Mouse (Mus musculus) heart, adult 9 months (tissue): Measurements from ENCODE around the gene Neu1.
"Not testable (repeated sequence)": the region's sequence is repeated elsewhere in the genome, so short reads cannot be mapped to it uniquely, and the experiment has no call there.

Experiments used
- DNase-seq, 2 experiments: peaks; one replicate each; pipeline ENCODE4 v3.0.0; 2022; ENCODE audit warnings: low spot score in 2 of 2

Gene Neu1

DNA sequence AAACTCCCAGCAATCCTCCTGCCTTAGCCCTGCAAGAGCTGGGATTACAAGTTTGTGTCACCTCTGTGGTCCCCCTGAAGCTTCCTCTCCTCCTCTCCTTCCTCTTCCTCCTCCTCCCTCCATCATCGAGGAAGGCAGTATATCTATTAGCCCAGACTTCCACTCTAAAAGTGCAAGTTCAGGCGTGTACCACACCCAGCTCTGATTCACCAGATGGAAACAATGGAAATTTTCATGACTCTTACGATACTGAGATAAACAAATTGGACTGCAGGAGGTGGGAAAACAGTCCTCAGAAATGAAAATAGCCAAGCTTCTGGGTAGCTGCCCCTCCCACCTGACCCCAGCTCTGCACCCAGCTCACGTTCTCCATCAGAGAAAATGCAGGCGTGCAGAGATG lies 34.6 kb downstream of the Neu1 start:
- DNase-seq, result peak in 1 of 2 experiments; percentile 41

DNA sequence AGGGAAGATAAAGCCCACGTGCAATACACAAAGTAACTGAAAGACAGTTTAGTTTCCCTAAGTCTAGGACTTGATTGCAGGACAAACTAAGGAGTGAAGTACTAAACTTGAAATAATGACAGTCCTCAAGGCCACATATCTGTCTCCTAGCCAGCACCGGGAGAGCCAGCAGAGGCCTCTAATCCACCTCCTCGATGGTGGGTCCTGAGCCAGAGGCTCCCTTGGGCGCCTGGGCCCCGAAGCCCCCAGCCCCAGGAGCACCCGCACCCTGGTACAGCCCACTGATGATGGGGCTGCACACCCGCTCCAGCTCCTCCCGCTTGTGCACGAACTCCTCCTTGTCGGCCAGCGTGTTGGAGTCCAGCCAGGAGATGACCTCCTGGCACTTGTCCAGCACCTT lies 38.8 kb downstream of the Neu1 start, which contains the start of gene Gm20481:
Gene Gm20481, plus strand, starts transcription at position 91 of the 400 bp plus-strand sequence.
- DNase-seq, result not testable (repeated sequence)

DNA sequence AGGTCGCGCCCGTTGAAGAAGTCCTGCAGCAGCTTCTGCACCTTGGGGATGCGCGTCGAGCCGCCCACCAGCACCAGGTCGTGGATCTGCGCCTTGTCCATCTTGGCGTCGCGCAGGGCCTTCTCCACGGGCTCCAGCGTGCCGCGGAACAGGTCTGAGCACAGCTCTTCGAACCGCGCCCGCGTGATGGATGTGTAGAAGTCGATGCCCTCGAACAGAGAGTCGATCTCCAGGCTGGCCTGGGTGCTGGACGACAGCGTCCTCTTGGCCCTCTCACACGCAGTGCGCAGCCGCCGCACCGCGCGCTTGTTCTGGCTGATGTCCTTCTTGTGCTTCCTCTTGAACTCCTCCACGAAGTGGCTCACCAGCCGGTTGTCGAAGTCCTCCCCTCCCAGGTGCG lies 39.8 kb downstream of the Neu1 start:
- not testable (repeated sequence) for DNase-seq

DNA sequence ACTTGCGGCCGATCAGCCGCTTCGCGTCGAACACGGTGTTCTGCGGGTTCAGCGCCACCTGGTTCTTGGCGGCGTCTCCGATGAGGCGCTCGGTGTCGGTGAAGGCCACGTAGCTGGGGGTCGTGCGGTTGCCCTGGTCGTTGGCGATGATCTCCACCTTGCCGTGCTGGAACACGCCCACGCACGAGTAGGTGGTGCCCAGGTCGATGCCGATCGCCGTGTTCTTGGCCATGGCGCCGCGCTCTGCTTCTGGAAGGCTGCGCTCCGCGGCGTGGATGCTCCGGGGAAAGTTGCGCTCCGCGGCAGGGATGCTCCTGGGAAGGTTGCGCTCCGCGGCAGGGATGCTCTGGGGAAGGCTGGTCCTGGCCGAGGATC lies 40.6 kb downstream of the Neu1 start:
- DNase-seq, result not testable (repeated sequence)

DNA sequence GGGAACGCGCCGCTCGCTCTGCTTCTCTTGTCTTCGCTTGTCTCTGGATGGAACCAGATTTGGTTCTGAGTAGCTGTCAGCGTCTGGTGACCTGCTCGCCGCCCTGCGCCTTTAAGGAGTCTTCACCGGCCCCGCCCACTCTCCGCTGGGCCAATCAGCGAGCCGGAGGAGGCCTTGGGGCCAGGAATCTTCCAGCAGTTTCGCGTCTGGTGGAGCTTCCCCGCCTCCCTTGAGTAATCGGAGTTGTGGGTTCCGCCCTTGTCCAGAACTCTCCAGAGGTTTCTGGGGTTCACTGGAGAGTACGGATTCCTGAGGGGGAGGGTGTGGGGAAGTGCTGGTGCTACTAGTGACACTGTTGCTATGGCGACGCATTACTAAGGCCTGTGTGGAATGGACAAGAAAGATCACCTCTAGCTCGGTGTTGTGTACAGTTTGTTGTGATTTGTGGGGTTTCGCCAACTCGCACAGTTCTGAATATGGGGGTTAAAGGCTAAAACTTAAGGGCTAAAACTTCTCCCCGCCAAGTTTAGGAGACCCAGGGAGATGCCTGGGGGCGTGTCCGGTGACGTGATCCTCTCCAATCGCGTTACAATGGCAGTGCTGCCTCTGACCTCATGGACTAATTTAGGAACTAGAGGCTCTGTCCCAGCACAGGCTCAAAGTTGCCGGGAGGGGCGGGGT lies 41.2 kb downstream of the Neu1 start, which contains the start of the genes Hspa1a and Hspa1l:
Gene Hspa1a, minus strand, starts transcription at position 88 of the 681 bp plus-strand sequence.
Gene Hspa1l, plus strand, starts transcription at position 635 of the 681 bp plus-strand sequence.
- peak; percentile 96 to 97 for DNase-seq

DNA sequence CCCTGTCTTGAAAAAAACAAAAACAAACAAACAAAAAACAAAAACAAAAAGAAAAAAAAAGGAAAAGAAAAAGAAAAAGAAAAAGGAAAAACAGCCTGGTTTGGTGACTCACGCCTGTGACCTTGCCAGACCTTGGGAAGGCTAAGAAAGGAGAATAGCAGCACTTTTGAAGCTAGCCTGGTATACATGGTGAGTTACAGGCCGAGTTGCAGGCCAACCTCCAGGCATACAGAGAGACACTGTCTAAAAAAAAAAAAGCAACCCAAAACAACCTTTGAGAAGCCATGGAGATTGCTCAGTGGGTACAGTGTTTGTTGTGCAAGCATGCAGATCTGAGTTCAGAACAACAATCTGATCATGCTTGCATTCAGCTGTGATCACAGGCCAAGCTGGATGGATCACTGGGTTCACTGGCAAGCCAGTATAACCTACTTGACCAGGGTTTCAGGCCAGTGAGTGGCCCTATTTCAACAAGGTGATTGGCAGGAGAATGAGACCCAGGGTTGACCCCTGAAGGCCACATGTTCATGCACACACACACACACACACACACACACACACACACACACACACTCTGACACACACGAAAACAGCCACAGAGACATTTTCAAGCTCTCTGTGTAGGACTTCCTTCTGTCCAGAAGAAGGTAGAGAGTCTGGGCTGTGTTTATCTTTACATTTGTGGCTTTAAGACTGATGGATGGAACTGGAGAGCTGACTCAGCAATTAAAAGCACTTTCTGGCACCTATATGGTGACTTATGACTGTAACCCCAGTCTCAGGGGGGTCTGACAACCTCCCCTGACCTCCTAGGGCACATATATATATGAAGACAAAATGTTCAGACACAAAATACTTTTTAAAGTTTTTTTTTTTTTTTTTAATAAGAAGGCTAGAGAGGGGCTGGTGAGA lies 44.8 kb downstream of the Neu1 start:
- DNase-seq, result no peak

DNA sequence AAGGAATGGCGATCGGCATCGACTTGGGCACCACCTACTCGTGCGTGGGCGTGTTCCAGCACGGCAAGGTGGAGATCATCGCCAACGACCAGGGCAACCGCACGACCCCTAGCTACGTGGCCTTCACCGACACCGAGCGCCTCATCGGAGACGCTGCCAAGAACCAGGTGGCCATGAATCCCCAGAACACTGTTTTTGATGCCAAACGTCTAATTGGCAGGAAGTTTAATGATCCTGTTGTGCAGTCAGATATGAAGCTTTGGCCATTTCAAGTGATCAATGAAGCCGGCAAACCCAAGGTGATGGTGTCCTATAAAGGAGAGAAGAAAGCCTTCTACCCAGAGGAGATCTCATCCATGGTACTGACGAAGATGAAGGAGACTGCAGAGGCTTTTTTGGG lies 45.9 kb downstream of the Neu1 start:
- DNase-seq, result no peak

DNA sequence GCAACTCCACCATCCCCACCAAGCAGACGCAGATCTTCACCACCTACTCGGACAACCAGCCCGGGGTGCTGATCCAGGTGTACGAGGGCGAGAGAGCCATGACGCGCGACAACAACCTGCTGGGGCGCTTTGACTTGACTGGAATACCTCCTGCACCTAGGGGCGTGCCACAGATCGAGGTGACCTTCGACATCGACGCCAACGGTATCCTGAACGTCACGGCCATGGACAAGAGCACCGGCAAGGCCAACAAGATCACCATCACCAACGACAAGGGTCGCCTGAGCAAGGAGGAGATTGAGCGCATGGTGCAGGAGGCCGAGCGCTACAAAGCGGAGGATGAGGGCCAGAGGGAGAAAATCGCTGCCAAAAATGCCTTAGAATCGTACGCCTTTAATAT lies 47.2 kb downstream of the Neu1 start:
- DNase-seq, result no peak

DNA sequence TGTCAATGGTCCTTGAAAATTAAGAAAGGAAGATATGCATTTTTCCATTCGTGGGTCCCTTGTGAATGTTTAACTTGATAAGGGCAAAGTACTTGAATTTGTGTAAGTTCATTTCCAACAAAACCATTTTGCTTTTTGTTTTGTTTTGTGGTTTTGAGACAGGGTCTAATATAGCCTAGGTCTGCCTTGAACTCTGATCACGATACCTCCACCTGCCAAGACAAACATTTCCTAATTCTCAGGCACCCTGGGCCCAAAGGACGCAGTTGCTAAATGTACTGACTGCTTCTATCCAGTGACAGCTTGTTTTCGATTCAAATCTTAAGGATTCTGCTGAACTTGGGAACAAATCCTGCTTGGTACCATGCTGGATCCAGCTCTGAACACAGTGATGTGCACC lies 48.6 kb downstream of the Neu1 start:
- DNase-seq, result no peak

DNA sequence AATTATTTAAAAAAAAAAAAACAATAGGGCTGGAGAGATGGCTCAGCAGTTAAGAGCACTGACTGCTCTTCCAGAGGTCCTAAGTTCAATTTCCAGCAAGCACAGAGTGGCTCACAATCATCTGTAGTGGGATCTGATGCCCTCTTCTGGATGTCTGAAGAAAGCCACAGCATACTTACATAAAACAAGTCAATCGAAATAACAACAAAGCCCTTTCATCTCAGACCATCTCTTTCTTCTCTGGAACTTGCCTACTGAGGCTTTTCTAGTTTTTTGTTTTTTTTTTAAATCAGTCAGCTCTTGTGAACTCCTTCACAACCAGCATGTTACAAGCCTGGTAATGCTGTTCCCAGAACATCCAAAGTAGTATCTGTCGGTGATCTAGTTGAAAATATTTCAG lies 49.6 kb downstream of the Neu1 start:
- peak in 1 of 2 experiments; percentile 57 for DNase-seq

DNA sequence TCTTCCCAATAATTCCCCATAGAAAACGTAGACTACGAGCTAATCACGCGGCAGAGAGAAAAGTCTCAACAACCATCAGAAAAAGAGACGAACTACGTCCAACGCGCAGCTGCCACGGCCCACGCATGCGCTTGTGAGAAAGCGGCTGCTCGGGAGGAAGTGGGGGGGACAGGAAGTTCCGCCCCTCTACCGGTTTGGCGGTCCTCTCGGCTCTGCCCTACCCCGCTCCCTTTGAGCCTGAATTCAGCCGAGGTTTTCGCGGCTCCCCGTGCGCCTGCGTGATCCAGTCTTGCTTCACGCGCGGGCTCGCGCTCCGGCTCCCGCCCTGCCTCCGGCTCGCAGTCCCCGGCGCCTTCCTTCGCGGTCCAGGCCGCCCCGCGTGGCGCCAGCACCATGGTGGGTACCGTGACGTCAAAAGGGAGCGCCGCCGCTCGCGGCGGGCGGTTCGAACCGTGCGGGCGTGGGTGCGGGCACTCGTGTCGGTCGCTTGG lies 50.7 kb downstream of the Neu1 start, which contains the start of gene Lsm2:
Gene Lsm2, plus strand, starts transcription at position 173 of the 491 bp plus-strand sequence.
- DNase-seq, result peak; percentile 93 to 94

DNA sequence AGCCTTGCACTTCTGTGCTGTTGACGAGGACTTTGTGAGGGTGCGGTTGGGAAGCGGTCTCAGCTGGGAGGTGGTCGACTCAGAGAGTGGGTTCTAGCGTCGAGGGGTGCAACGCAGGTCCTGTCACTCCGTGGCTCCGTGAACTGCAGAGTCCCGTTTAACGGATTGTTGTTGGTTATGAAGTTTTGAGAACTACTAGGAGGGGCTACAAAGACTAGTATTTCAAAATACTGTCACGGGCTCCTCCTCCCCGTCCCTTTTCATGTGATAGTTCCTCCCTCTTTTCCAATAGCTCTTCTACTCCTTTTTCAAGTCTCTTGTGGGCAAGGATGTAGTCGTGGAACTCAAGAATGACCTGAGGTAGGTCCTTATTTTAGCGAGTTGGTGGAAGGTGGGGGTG lies 51.3 kb downstream of the Neu1 start:
- no peak for DNase-seq

DNA sequence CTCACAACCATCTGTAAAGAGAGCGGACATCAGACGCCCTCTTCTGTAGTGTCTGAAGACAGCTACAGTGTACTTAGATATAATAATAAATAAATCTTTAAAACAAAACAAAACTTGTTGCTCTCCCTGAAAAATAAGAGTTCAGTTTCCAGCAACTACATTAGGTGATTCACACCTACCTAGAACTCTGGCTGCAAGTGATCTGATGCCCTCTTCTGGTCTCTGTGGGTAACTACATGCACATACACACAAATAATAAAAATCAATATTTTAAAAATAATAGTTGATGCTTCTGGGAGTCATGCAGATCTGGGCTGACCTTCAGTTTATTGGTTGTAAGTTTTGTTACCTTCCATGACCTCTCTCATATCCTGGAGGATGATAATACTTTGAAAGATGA lies 53.2 kb downstream of the Neu1 start:
- DNase-seq, result no peak
